Mouse (Mus musculus) E14TG2a.4 (cell line): ENCODE results near the gene Nosip.

ENCODE experiments used
- H3K27me3 ChIP-seq: 2 replicates; pipeline ENCODE4 v1.6.1; 2014; ENCODE audit warnings: low read length, control low read depth; ENCODE audit not compliant: insufficient read depth
- H3K36me3 ChIP-seq: 2 replicates; pipeline ENCODE4 v1.6.1; 2014; ENCODE audit warnings: low read length, control low read depth; ENCODE audit not compliant: insufficient read depth
- H3K4me1 ChIP-seq: replicated peaks from 2 replicates; pipeline ENCODE4 v1.6.1; 2014; ENCODE audit warnings: low read depth, low read length, control low read depth
- H3K4me3 ChIP-seq: replicated peaks from 2 replicates; pipeline ENCODE4 v1.5.1; 2014; ENCODE audit warnings: mild to moderate bottlenecking, low read length
- H3K9me3 ChIP-seq: 2 replicates; pipeline ENCODE4 v1.6.1; 2014; ENCODE audit warnings: low read length, control low read depth
- CTCF ChIP-seq: conservative IDR thresholded peaks from 2 replicates; pipeline ENCODE4 v1.5.1; 2014; ENCODE audit warnings: low read length
- NANOG ChIP-seq: IDR thresholded peaks from 2 replicates; pipeline ENCODE4 v1.6.1; 2014; ENCODE audit warnings: borderline replicate concordance, low read length, mixed read lengths
- POU5F1 ChIP-seq: IDR thresholded peaks from 2 replicates; pipeline ENCODE4 v1.6.1; 2014; ENCODE audit warnings: low read length, borderline replicate concordance

Nosip gene

GRCm38 (mm10) chr7:45077322-45077721 lies 15.1 kb downstream of the Nosip start:
- no peaks in the 10 kb centered on the region for H3K9me3 ChIP-seq
- TF ChIP-seq CTCF (no peak), POU5F1 (no peak)

GRCm38 (mm10) chr7:45077829-45078228 lies 15.6 kb downstream of the Nosip start:
- TF ChIP-seq CTCF, result no peak
- no peak for TF ChIP-seq NANOG
- no peaks in the 10 kb centered on the region for H3K9me3 ChIP-seq
- no peak overlapping the region for H3K4me3 ChIP-seq
- H3K4me1 ChIP-seq, result peaks cover 75% of the 10 kb centered on the region
- H3K27me3 ChIP-seq, result no peaks in the 10 kb centered on the region
- peaks cover 54% of the 10 kb centered on the region for H3K36me3 ChIP-seq

More at GRCm38 (mm10) chr7:45077322-45077721, 15.1 kb downstream of the Nosip start:
- Histone ChIP-seq H3K36me3 (peaks cover 53% of the 10 kb centered on the region), H3K4me1 (peaks cover 74% of the 10 kb centered on the region), H3K27me3 (no peaks in the 10 kb centered on the region), H3K4me3 (peak overlapping the region; percentile 64; the same call in 1 of the 2 replicates)

- TF ChIP-seq NANOG (no peak), POU5F1 (no peak), CTCF (peak; percentile 58)
- Histone ChIP-seq H3K4me1 (peaks cover 75% of the 10 kb centered on the region), H3K27me3 (no peaks in the 10 kb centered on the region), H3K36me3 (peaks cover 56% of the 10 kb centered on the region), H3K9me3 (no peaks in the 10 kb centered on the region), H3K4me3 (no peak overlapping the region)
Observed at GRCm38 (mm10) chr7:45078513-45078912, 16.3 kb downstream of the Nosip start.

- no peak for TF ChIP-seq POU5F1
- peak; percentile 78 for TF ChIP-seq CTCF
- H3K27me3 ChIP-seq, result no peaks in the 10 kb centered on the region
- H3K4me1 ChIP-seq, result peaks cover 74% of the 10 kb centered on the region
- H3K9me3 ChIP-seq, result no peaks in the 10 kb centered on the region
- no peak overlapping the region for H3K4me3 ChIP-seq
- peaks cover 54% of the 10 kb centered on the region for H3K36me3 ChIP-seq
Observed at GRCm38 (mm10) chr7:45079856-45080255, 17.6 kb downstream of the Nosip start.

GRCm38 (mm10) chr7:45081016-45081415 lies 18.8 kb downstream of the Nosip start:
- Histone ChIP-seq H3K9me3 (no peaks in the 10 kb centered on the region), H3K36me3 (peaks cover 54% of the 10 kb centered on the region), H3K4me1 (peaks cover 67% of the 10 kb centered on the region), H3K27me3 (no peaks in the 10 kb centered on the region), H3K4me3 (no peak overlapping the region)
- TF ChIP-seq CTCF (no peak), NANOG (no peak), POU5F1 (no peak)

- no peaks in the 10 kb centered on the region for H3K9me3 ChIP-seq
- peaks cover 67% of the 10 kb centered on the region for H3K4me1 ChIP-seq
- H3K36me3 ChIP-seq, result peaks cover 52% of the 10 kb centered on the region
- TF ChIP-seq NANOG (no peak), CTCF (no peak), POU5F1 (no peak)
- H3K4me3 ChIP-seq, result peak overlapping the region; percentile 55
- H3K27me3 ChIP-seq, result no peaks in the 10 kb centered on the region
Observed at GRCm38 (mm10) chr7:45082401-45083299, 20.4 kb downstream of the Nosip start.

GRCm38 (mm10) chr7:45083300-45083890 lies 21.2 kb downstream of the Nosip start:
- peaks cover 50% of the 10 kb centered on the region for H3K36me3 ChIP-seq
- no peaks in the 10 kb centered on the region for H3K27me3 ChIP-seq
- no peaks in the 10 kb centered on the region for H3K9me3 ChIP-seq
- TF ChIP-seq POU5F1, result no peak
- TF ChIP-seq CTCF, result no peak
- no peak for TF ChIP-seq NANOG
- peak overlapping the region; percentile 55 for H3K4me3 ChIP-seq
- H3K4me1 ChIP-seq, result peaks cover 71% of the 10 kb centered on the region

- TF ChIP-seq CTCF, result peak; percentile 83
- TF ChIP-seq NANOG, result no peak
- Histone ChIP-seq H3K27me3 (no peaks in the 10 kb centered on the region), H3K4me3 (no peak overlapping the region), H3K36me3 (peaks cover 50% of the 10 kb centered on the region), H3K9me3 (no peaks in the 10 kb centered on the region), H3K4me1 (peaks cover 79% of the 10 kb centered on the region)
Observed at GRCm38 (mm10) chr7:45086084-45086483, 23.9 kb downstream of the Nosip start.

- H3K27me3 ChIP-seq, result no peaks in the 10 kb centered on the region
- peaks cover 75% of the 10 kb centered on the region for H3K4me1 ChIP-seq
- H3K36me3 ChIP-seq, result peaks cover 42% of the 10 kb centered on the region
- H3K9me3 ChIP-seq, result no peaks in the 10 kb centered on the region
- no peak for TF ChIP-seq NANOG
- TF ChIP-seq CTCF, result no peak
- TF ChIP-seq POU5F1, result no peak
- peak overlapping the region; percentile 60 for H3K4me3 ChIP-seq
Observed at GRCm38 (mm10) chr7:45088597-45088996, 26.4 kb downstream of the Nosip start.
